Mouse (Mus musculus): ENCODE measurements at regions not wholly inside any gene's neighbourhood (a gene's known extent, or its start where the extent isn't known, plus 50 kb on each side); places are given as distances from the start of the nearest gene placed in this dataset.

DNA sequence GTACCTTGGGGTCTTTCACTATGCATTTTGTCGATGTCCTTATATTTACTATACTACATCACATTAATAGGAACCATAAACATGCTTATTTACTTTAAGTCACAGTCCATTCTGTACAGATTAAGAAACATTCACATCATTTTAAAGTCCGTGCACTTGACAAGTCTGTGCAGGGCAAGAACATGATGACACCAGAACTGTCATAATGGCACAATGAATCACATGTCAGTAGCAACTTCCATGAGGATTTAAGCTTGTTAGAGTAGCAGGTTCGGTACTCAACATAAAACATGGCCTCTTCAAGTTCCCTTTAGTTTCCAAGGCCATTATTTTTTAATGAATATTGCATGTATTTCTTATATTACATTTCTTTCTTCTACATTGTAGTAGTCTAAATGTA is 67.6 kb downstream of the Arrdc3 start:
- TF ChIP-seq CTCF (IDR thresholded peaks at IDR 0.05; ENCODE audit: borderline replicate concordance, insufficient read depth, low read depth, low read length), result no peak
- no peak for TF ChIP-seq POLR2A (IDR thresholded peaks at IDR 0.05; ENCODE audit: borderline replicate concordance, insufficient read depth, low read length)

Data from cerebellum, adult 2 months (tissue).